Mouse (Mus musculus): ENCODE measurements at regions not wholly inside any gene's neighbourhood (a gene's known extent, or its start where the extent isn't known, plus 50 kb on each side); places are given as distances from the start of the nearest gene placed in this dataset.

DNA sequence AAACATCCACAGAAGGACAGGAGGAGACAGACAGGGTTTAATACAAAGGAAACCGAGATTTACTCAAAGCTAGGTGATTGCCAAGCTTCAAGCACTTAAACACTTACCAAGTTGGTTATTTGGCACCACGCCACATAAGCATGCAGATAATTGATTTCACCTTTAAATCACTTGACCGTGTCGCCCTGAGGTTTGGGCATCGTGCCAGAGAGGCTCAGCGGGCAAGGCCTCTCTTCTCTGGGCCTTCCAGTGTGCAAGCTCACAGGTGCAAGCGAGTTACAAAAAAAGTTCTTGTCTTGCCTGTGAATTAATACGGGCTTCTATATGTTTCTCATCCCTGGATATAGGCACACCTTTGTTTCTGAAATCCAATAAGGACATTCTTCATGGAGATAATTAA, 78.4 kb upstream of the 4930583I09Rik start:
- H3K27me3 ChIP-seq, result no peaks in the 10 kb centered on the region
- WGBS, result 23% methylated on average over 8 of the region's 8 CpGs
- no peaks in the 10 kb centered on the region for H3K36me3 ChIP-seq
- H3K9ac ChIP-seq, result no peak overlapping the region
- ATAC-seq (ENCODE audit: insufficient number of reproducible peaks, insufficient read depth, low FRiP score, low TSS enrichment), result no peak
- H3K9me3 ChIP-seq, result no peaks in the 10 kb centered on the region
- H3K27ac ChIP-seq, result no peak overlapping the region
- peaks cover 26% of the 10 kb centered on the region for H3K4me1 ChIP-seq
- no peak overlapping the region for H3K4me2 ChIP-seq (replicated peaks)
- no peak overlapping the region for H3K4me3 ChIP-seq

DNA sequence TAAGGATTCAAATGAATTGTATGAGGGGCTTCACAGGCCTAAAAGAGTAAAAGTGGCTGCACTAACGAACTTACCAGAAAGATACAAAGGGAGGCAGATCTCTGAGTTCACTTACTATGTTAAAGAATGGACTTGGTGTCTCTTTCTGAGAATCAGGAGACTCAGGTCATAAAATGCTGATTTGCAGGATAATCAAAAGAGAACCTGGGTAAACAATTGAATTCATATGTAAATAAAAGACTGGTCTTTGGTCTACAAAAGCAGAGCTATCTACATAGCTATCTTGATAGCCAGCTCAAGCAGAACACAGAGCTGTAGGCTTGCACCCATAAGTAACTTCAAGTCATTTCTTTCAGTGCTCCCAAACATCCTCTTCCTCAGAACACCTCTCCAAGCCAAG, 72.8 kb upstream of the 4930583I09Rik start:
- H3K4me1 ChIP-seq, result no peaks in the 10 kb centered on the region
- no peak for ATAC-seq (ENCODE audit: insufficient number of reproducible peaks, insufficient read depth, low FRiP score, low TSS enrichment)
- no peaks in the 10 kb centered on the region for H3K36me3 ChIP-seq
- no peaks in the 10 kb centered on the region for H3K27me3 ChIP-seq
- no peak overlapping the region for H3K4me3 ChIP-seq
- no peak overlapping the region for H3K4me2 ChIP-seq (replicated peaks)
- no peak overlapping the region for H3K27ac ChIP-seq
- peaks cover 4% of the 10 kb centered on the region; the same call in 1 of the 2 replicates for H3K9me3 ChIP-seq
- WGBS, result 91% methylated on average over 1 of the region's 1 CpGs
- H3K9ac ChIP-seq, result no peak overlapping the region

DNA sequence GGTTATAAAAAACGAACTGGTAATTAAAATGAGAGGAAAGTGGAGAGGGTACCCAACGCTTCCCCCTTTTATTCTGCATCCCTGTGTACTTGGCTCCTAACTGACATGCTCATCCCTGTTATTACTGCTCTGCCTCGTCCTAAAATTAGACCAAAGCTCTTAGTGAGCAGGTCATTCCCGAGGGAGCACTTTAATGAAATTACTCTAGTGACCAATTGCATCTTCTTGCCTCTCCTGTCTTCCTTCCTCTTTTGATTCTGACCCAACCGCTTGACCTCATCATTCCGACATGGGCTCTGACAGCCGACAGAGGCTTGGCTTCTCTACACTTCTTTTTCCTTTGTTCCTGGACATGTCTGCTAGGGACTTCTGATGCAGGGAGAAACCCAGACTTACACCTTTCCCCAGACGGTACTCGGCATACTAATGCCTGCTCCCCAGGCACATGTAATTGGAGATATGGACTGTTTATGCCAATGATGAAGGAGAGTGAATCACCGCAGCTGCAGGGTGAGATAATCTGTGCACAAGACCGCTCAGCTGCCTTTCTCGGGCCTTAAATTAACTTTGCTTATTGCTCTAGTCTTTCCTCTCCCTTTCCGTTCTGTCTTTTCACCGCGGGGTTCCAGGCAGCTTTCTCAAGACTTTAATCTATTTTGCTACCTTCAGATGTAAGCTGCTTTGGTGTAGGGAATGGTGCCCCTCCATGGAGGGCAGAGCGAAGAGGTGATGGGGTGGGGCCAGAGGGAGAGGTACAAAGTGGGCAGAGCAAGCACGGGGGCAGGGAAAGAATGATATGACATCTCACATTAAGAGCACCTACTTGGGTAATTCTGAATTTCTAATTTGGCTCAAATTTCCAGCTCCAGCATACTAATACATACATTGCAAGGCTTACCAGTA, 66.1 kb upstream of the 4930583I09Rik start:
- no peak overlapping the region for H3K9ac ChIP-seq
- H3K4me2 ChIP-seq (replicated peaks), result no peak overlapping the region
- H3K27ac ChIP-seq, result no peak overlapping the region
- 50% methylated on average over 17 of the region's 17 CpGs for WGBS
- H3K9me3 ChIP-seq, result 0 out of 2 replicates have a peak, but pooled peaks cover 3% of the 10 kb centered on the region
- no peak for ATAC-seq (ENCODE audit: insufficient number of reproducible peaks, insufficient read depth, low FRiP score, low TSS enrichment)
- no peaks in the 10 kb centered on the region for H3K27me3 ChIP-seq
- no peak overlapping the region for H3K4me3 ChIP-seq
- no peaks in the 10 kb centered on the region for H3K36me3 ChIP-seq
- no peaks in the 10 kb centered on the region for H3K4me1 ChIP-seq

DNA sequence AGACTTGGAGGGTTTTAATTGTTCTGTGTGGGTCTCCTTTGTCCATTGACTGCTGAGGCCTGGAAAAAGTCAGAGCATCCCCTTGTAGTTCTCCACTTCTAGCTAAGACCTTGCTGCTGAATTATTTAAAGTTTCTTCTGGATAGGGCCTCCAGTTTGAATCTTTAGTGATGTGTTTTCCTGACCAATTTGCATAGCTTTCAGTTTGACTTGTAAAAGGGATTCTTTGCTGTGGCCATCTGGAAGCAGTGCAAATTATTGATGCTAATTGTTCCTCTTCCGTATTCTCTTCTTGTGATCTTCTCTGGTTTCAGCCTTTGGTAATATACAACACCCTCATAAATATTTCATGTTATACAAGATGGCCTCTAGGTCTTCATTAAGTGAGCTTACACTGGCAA, 61.6 kb upstream of the 4930583I09Rik start:
- Histone ChIP-seq H3K4me1 (no peaks in the 10 kb centered on the region), H3K9ac (no peak overlapping the region), H3K4me2 (replicated peaks) (no peak overlapping the region), H3K36me3 (no peaks in the 10 kb centered on the region), H3K4me3 (no peak overlapping the region), H3K27ac (no peak overlapping the region), H3K27me3 (no peaks in the 10 kb centered on the region), H3K9me3 (0 out of 2 replicates have a peak, but pooled peaks cover 3% of the 10 kb centered on the region)
- ATAC-seq (ENCODE audit: insufficient number of reproducible peaks, insufficient read depth, low FRiP score, low TSS enrichment), result no peak
- WGBS, result 49% methylated on average over 1 of the region's 1 CpGs

DNA sequence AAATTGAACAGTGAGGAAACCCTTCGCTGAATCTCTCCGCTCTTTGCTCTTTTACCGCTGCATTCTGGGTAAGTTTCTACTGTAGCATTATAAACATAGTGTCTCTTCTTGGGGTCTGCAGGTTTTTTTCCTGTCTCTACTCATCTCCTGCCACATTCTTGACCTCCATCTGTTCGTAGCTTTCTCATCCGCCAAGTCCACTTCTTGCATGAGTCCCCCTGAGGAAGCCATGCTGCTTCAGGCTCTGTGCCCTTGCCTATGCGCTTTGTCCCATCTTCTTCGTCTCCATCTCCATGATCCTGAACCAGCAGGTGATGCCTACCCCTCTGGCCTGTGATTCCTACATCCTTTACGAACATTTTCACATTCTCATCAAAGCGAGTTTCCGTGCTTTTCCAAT, 60.0 kb upstream of the 4930583I09Rik start:
- Histone ChIP-seq H3K27me3 (no peaks in the 10 kb centered on the region), H3K9ac (no peak overlapping the region), H3K36me3 (no peaks in the 10 kb centered on the region), H3K9me3 (0 out of 2 replicates have a peak, but pooled peaks cover 3% of the 10 kb centered on the region), H3K4me1 (no peaks in the 10 kb centered on the region), H3K4me3 (no peak overlapping the region), H3K4me2 (replicated peaks) (no peak overlapping the region), H3K27ac (no peak overlapping the region)
- ATAC-seq (ENCODE audit: insufficient number of reproducible peaks, insufficient read depth, low FRiP score, low TSS enrichment), result no peak
- 91% methylated on average over 10 of the region's 10 CpGs for WGBS

DNA sequence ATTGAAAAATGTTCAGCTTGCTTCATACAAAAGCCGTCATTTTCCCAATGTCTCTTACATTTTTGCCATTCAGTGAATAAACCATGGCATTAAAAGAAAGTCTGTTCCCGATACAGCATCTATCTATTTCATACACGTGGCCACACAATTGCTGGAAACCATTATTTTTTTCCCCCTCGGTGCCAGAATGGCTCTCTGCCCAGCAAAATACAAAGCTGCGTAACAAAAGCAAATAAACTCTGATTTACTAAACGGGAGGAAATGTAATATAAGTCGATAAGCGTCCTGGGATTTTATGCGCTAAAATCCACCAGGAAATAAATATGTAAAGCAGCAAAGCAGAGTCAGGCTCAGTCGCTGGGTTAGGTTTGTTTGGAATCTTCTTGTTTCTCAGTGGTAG, 59.6 kb upstream of the 4930583I09Rik start:
- Histone ChIP-seq H3K9me3 (0 out of 2 replicates have a peak, but pooled peaks cover 3% of the 10 kb centered on the region), H3K27ac (no peak overlapping the region), H3K36me3 (no peaks in the 10 kb centered on the region), H3K4me1 (no peaks in the 10 kb centered on the region), H3K4me3 (no peak overlapping the region), H3K9ac (no peak overlapping the region), H3K4me2 (replicated peaks) (no peak overlapping the region), H3K27me3 (no peaks in the 10 kb centered on the region)
- no peak for ATAC-seq (ENCODE audit: insufficient number of reproducible peaks, insufficient read depth, low FRiP score, low TSS enrichment)
- WGBS, result 67% methylated on average over 10 of the region's 10 CpGs

DNA sequence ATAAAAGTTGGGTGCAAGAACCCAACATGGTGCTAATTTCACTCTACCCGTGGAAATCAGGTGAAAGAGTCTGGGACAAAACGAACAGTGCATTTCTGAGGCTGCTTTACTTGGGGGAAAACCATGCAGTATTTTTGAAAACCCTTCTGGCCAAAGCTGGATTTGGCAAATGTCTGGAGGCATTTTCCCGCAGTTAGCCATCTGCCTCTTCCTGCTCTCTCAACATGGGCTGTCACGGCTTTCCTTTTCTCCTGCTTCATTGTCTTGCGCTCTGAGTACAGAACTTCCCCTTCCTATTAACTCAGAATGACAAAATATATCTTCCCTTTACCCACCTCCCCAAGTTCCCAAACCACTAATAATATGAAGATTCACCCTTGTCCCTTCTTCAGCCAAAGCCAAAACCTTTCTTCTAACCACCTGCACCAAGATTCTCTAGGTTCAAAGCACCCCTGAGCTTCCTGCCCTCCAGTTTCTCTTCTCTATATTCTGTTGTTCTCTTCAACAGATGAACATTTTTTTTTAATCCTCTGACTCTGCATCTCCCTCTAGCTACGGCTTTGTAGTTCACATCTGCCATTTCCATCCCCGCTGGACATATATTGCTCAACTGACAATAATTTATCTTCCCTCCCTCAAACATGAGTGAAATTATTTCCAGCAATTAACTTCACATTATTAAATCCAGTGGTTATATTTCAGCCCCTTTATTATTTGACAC, 57.5 kb upstream of the 4930583I09Rik start:
- WGBS, result 82% methylated on average over 7 of the region's 7 CpGs
- no peak overlapping the region for H3K9ac ChIP-seq

More for the DNA sequence above, 57.5 kb upstream of the 4930583I09Rik start:
- H3K9me3 ChIP-seq, result no peaks in the 10 kb centered on the region
- H3K27me3 ChIP-seq, result no peaks in the 10 kb centered on the region
- H3K36me3 ChIP-seq, result no peaks in the 10 kb centered on the region
- ATAC-seq (ENCODE audit: insufficient number of reproducible peaks, insufficient read depth, low FRiP score, low TSS enrichment), result no peak
- no peak overlapping the region for H3K4me2 ChIP-seq (replicated peaks)
- no peak overlapping the region for H3K27ac ChIP-seq
- no peaks in the 10 kb centered on the region for H3K4me1 ChIP-seq
- no peak overlapping the region for H3K4me3 ChIP-seq

Data from embryonic facial prominence, embryonic 12.5 days (tissue).